Mouse (Mus musculus): Measurements from ENCODE around the gene Zpld1. TPM values are rescaled to one million over a fixed set of nuclear protein-coding genes. Genes with fewer than 3 reads are reported as not detected.

Zpld1 gene
- polyA plus RNA-seq, 1 experiment from 2014 or later, result 0.35 TPM

GRCm38 (mm10) chr16:55259719-55260118 lies 38.1 kb downstream of the Zpld1 start:
- Histone ChIP-seq H3K27me3 (ENCODE audit: insufficient read depth, low read length) (no peaks in the 10 kb centered on the region), H3K27ac (ENCODE audit: low read length) (no peak overlapping the region), H3K9ac (replicated peaks; ENCODE audit: low read length) (no peak overlapping the region), H3K36me3 (ENCODE audit: insufficient read depth, low read length) (no peaks in the 10 kb centered on the region), H3K4me3 (ENCODE audit: low read length) (no peak overlapping the region), H3K4me2 (replicated peaks; ENCODE audit: low read depth, low read length) (no peak overlapping the region), H3K9me3 (ENCODE audit: low read length) (no peaks in the 10 kb centered on the region), H3K4me1 (ENCODE audit: insufficient read depth, low read length) (no peaks in the 10 kb centered on the region)
- WGBS, result 92% methylated on average over 6 of the region's 6 CpGs
- ATAC-seq (ENCODE audit: low FRiP score, low TSS enrichment), result no peak

- Histone ChIP-seq H3K4me1 (ENCODE audit: insufficient read depth, low read length) (no peaks in the 10 kb centered on the region), H3K27me3 (ENCODE audit: insufficient read depth, low read length) (no peaks in the 10 kb centered on the region), H3K9ac (replicated peaks; ENCODE audit: low read length) (no peak overlapping the region), H3K9me3 (ENCODE audit: low read length) (no peaks in the 10 kb centered on the region), H3K4me2 (replicated peaks; ENCODE audit: low read depth, low read length) (no peak overlapping the region), H3K36me3 (ENCODE audit: insufficient read depth, low read length) (no peaks in the 10 kb centered on the region), H3K27ac (ENCODE audit: low read length) (no peak overlapping the region), H3K4me3 (ENCODE audit: low read length) (no peak overlapping the region)
- ATAC-seq (ENCODE audit: low FRiP score, low TSS enrichment), result no peak
- 32% methylated on average over 2 of the region's 2 CpGs for WGBS
Measured at GRCm38 (mm10) chr16:55240996-55241395, 56.8 kb downstream of the Zpld1 start.

- no peaks in the 10 kb centered on the region for H3K9me3 ChIP-seq (ENCODE audit: low read length)
- H3K9ac ChIP-seq (replicated peaks; ENCODE audit: low read length), result no peak overlapping the region
- peak; percentile 67; the same call in 1 of the 2 replicates for ATAC-seq (ENCODE audit: low FRiP score, low TSS enrichment)
- no peaks in the 10 kb centered on the region for H3K36me3 ChIP-seq (ENCODE audit: insufficient read depth, low read length)
- no peaks in the 10 kb centered on the region for H3K4me1 ChIP-seq (ENCODE audit: insufficient read depth, low read length)
- no peak overlapping the region for H3K4me3 ChIP-seq (ENCODE audit: low read length)
- no peak overlapping the region for H3K4me2 ChIP-seq (replicated peaks; ENCODE audit: low read depth, low read length)
- WGBS, result 52% methylated on average over 1 of the region's 1 CpGs
- H3K27ac ChIP-seq (ENCODE audit: low read length), result no peak overlapping the region
- no peaks in the 10 kb centered on the region for H3K27me3 ChIP-seq (ENCODE audit: insufficient read depth, low read length)
Measured at GRCm38 (mm10) chr16:55228995-55229622, 68.7 kb downstream of the Zpld1 start.

GRCm38 (mm10) chr16:55203945-55204344 lies 93.8 kb downstream of the Zpld1 start:
- Histone ChIP-seq H3K9ac (replicated peaks; ENCODE audit: low read length) (no peak overlapping the region), H3K36me3 (ENCODE audit: insufficient read depth, low read length) (no peaks in the 10 kb centered on the region), H3K4me2 (replicated peaks; ENCODE audit: low read depth, low read length) (no peak overlapping the region), H3K9me3 (ENCODE audit: low read length) (no peaks in the 10 kb centered on the region), H3K4me3 (ENCODE audit: low read length) (no peak overlapping the region), H3K27me3 (ENCODE audit: insufficient read depth, low read length) (no peaks in the 10 kb centered on the region), H3K4me1 (ENCODE audit: insufficient read depth, low read length) (no peaks in the 10 kb centered on the region), H3K27ac (ENCODE audit: low read length) (no peak overlapping the region)
- WGBS, result 88% methylated on average over 1 of the region's 1 CpGs
- ATAC-seq (ENCODE audit: low FRiP score, low TSS enrichment), result no peak

- Histone ChIP-seq H3K4me3 (ENCODE audit: low read length) (no peak overlapping the region), H3K4me1 (ENCODE audit: insufficient read depth, low read length) (no peaks in the 10 kb centered on the region), H3K4me2 (replicated peaks; ENCODE audit: low read depth, low read length) (no peak overlapping the region), H3K27me3 (ENCODE audit: insufficient read depth, low read length) (no peaks in the 10 kb centered on the region), H3K9ac (replicated peaks; ENCODE audit: low read length) (no peak overlapping the region), H3K36me3 (ENCODE audit: insufficient read depth, low read length) (no peaks in the 10 kb centered on the region), H3K9me3 (ENCODE audit: low read length) (no peaks in the 10 kb centered on the region), H3K27ac (ENCODE audit: low read length) (no peak overlapping the region)
- WGBS, result 77% methylated on average over 2 of the region's 2 CpGs
- no peak for ATAC-seq (ENCODE audit: low FRiP score, low TSS enrichment)
Measured at GRCm38 (mm10) chr16:55190397-55190796, 107.4 kb downstream of the Zpld1 start.

GRCm38 (mm10) chr16:55185370-55185769 lies 112.4 kb downstream of the Zpld1 start:
- no peak overlapping the region for H3K9ac ChIP-seq (replicated peaks; ENCODE audit: low read length)
- no peaks in the 10 kb centered on the region for H3K36me3 ChIP-seq (ENCODE audit: insufficient read depth, low read length)
- no peak overlapping the region for H3K4me2 ChIP-seq (replicated peaks; ENCODE audit: low read depth, low read length)
- no peak for ATAC-seq (ENCODE audit: low FRiP score, low TSS enrichment)
- H3K27ac ChIP-seq (ENCODE audit: low read length), result no peak overlapping the region
- no peaks in the 10 kb centered on the region for H3K4me1 ChIP-seq (ENCODE audit: insufficient read depth, low read length)
- no peaks in the 10 kb centered on the region for H3K27me3 ChIP-seq (ENCODE audit: insufficient read depth, low read length)
- no peaks in the 10 kb centered on the region for H3K9me3 ChIP-seq (ENCODE audit: low read length)
- 95% methylated on average over 1 of the region's 1 CpGs for WGBS
- no peak overlapping the region for H3K4me3 ChIP-seq (ENCODE audit: low read length)
